Mouse (Mus musculus) embryonic facial prominence, embryonic 14.5 days (tissue): ENCODE data around the gene Aox4. TPM values are rescaled to one million over a fixed set of nuclear protein-coding genes. Genes with fewer than 3 reads are reported as not detected.

Source experiments
- ATAC-seq: fragments of 200-750 bp; cut with Nextera tagmentation; 2 replicates; pipeline ENCODE4 v1.8.0; 2017; ENCODE audit warnings: low read depth, moderate number of reproducible peaks, moderate TSS enrichment
- DNase-seq: peaks from one replicate; pipeline ENCODE4 v3.0.0-alpha.2; 2015; ENCODE audit warnings: low spot score
- H3K27ac ChIP-seq: fragments of 300-500 bp; sonication (generic); replicated peaks from 2 replicates; pipeline ENCODE4 v1.5.1; 2014; ENCODE audit warnings: low read depth, mild to moderate bottlenecking, low read length, moderate library complexity
- H3K27me3 ChIP-seq: fragments of 300-500 bp; sonication (generic); replicated peaks from 2 replicates; pipeline ENCODE4 v1.6.1; 2014; ENCODE audit warnings: low read length; ENCODE audit not compliant: control insufficient read depth, insufficient read depth
- H3K36me3 ChIP-seq: fragments of 300-500 bp; sonication (generic); 2 replicates; pipeline ENCODE4 v1.6.1; 2014; ENCODE audit warnings: low read length, mixed read lengths; ENCODE audit not compliant: control insufficient read depth, insufficient read depth
- H3K4me1 ChIP-seq: fragments of 300-500 bp; sonication (generic); 2 replicates; pipeline ENCODE4 v1.6.1; 2014; ENCODE audit warnings: antibody characterized with exemption, low read length; ENCODE audit not compliant: control insufficient read depth, insufficient read depth
- H3K4me2 ChIP-seq: fragments of 300-500 bp; sonication (generic); 2 replicates; pipeline ENCODE4 v1.6.1; 2014; ENCODE audit warnings: low read depth, mild to moderate bottlenecking, low read length, moderate library complexity, mixed read lengths
- H3K4me3 ChIP-seq: fragments of 300-500 bp; sonication (generic); 2 replicates; pipeline ENCODE4 v1.5.1; 2014; ENCODE audit warnings: low read depth, mild to moderate bottlenecking, low read length
- H3K9ac ChIP-seq: fragments of 300-500 bp; sonication (generic); 2 replicates; pipeline ENCODE4 v1.6.1; 2014; ENCODE audit warnings: low read depth, mild to moderate bottlenecking, low read length, moderate library complexity, mixed read lengths
- H3K9me3 ChIP-seq: fragments of 300-500 bp; sonication (generic); 2 replicates; pipeline ENCODE4 v1.6.1; 2016; ENCODE audit warnings: low read length; ENCODE audit not compliant: control insufficient read depth
- WGBS: fragments of 180-500 bp; shearing (Covaris S2); extraction: QIAGEN DNeasy Blood & Tissue Kit; methylation state at CpG from one replicate; pipeline ENCODE4 v1.1.7; 2014; 5-methylcytosine and 5-hydroxymethylcytosine counted together
- polyA plus RNA-seq: library from polyadenylated mRNA; unstranded; fragments of >200 nt; fragmentation: Nextera tagmentation; extraction: Ambion mirVana; gene quantifications from 2 replicates; pipeline ENCODE4 v1.2.1, GENCODE M21; 2014

The Aox4 gene
- polyA plus RNA-seq, 1 experiment from 2014 or later = 6.6 TPM

DNA sequence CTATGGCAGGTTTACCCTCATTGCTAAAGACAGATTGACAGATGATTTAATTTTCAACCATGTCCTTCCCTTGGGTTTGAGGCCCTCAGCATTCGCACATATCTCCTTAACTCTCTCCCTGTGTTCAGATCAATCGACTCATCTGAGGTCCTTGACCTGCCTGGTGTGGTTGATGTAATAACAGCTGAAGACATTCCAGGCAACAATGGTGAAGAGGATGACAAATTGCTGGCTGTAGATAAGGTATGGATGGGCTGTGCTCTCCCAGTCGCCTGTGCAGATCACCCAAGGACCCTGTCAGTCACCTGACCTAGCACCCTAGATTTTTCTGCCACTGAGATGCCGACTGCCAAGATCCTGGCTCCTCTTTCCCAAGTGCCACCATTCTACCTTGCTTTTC is 99.7 kb downstream of the Aox4 start:
- H3K27ac ChIP-seq = no peak overlapping the region
- H3K36me3 ChIP-seq = no peaks in the 10 kb centered on the region
- ATAC-seq (no peak), DNase-seq (no peak)
- no peak overlapping the region for H3K4me2 ChIP-seq
- no peak overlapping the region for H3K9ac ChIP-seq
- H3K4me1 ChIP-seq = no peaks in the 10 kb centered on the region
- WGBS = 79% methylated on average over 4 of the region's 4 CpGs
- no peaks in the 10 kb centered on the region for H3K27me3 ChIP-seq
- H3K9me3 ChIP-seq = no peaks in the 10 kb centered on the region
- no peak overlapping the region for H3K4me3 ChIP-seq

DNA sequence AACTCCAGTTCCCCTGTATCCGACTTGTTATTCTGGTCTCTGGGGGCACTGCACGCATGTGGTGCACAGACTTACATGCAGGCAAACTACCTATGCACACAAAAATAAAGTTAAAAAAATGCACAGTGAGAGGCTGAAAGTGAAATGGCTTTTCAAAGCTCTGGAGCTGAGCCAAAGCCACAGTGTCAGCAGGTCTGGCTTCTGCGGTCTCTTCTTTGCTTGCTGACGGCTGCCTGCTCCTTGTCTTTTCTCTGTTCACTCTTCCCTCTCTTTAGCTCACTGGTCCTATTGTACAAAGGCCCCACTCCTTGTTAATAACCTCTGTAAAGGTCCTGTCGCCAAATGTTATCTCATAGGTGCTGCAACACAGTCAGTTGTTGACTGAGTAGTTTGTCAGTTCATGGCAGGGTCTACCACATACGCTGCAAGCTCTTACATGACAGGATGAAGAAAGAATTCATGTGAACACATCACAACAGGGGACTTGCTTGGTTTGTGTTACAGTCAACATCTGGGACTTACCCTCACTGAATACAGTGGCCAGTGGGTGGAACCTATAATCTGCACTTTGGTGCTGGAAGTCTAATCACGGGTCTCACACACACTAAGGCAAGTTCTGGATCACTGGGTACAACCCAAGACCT is 101.1 kb downstream of the Aox4 start:
- WGBS = 64% methylated on average over 7 of the region's 7 CpGs
- H3K9me3 ChIP-seq = no peaks in the 10 kb centered on the region
- H3K4me3 ChIP-seq = no peak overlapping the region
- H3K27ac ChIP-seq = no peak overlapping the region
- no peaks in the 10 kb centered on the region for H3K4me1 ChIP-seq
- no peaks in the 10 kb centered on the region for H3K27me3 ChIP-seq
- no peak overlapping the region for H3K9ac ChIP-seq
- ATAC-seq (no peak), DNase-seq (peak; percentile 28)
- H3K36me3 ChIP-seq = no peaks in the 10 kb centered on the region
- H3K4me2 ChIP-seq = no peak overlapping the region

- WGBS = 89% methylated on average over 8 of the region's 8 CpGs
- no peak overlapping the region for H3K4me3 ChIP-seq
Observed at GRCm38 (mm10) chr1:58313173-58313572, 103.0 kb downstream of the Aox4 start.

DNA sequence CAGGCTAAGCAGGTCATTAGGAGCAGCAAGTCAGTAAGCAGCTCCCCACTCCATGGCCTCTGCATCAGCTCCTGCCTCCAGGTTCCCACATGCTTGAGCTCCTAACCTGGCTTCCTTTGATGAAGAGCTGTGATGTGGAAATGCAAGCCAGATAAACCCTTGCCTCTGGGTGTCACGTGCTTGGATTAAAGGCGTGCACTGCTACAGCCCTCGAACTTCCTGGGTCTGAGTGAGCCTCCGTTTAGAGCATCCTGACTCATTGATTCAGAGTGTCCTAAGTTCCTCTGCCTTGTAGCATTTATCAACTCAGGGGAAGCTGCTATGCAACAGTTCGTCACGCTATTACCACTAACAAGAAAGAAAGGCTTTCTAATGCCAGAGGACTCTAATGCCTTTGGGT is 105.3 kb downstream of the Aox4 start:
- ATAC-seq = no peak
- 67% methylated on average over 6 of the region's 6 CpGs for WGBS

More at GRCm38 (mm10) chr1:58313173-58313572, 103.0 kb downstream of the Aox4 start:
- H3K9me3 ChIP-seq = no peaks in the 10 kb centered on the region
- H3K4me1 ChIP-seq = no peaks in the 10 kb centered on the region
- DNase-seq (no peak), ATAC-seq (no peak)
- H3K4me2 ChIP-seq = no peak overlapping the region
- H3K27ac ChIP-seq = no peak overlapping the region
- no peak overlapping the region for H3K9ac ChIP-seq
- H3K27me3 ChIP-seq = no peaks in the 10 kb centered on the region
- H3K36me3 ChIP-seq = no peaks in the 10 kb centered on the region

More for the DNA sequence above, 105.3 kb downstream of the Aox4 start:
- H3K4me1 ChIP-seq = no peaks in the 10 kb centered on the region
- DNase-seq = no peak
- H3K4me3 ChIP-seq = no peak overlapping the region
- no peaks in the 10 kb centered on the region for H3K9me3 ChIP-seq
- no peaks in the 10 kb centered on the region for H3K27me3 ChIP-seq
- H3K36me3 ChIP-seq = no peaks in the 10 kb centered on the region
- H3K9ac ChIP-seq = no peak overlapping the region
- no peak overlapping the region for H3K27ac ChIP-seq
- H3K4me2 ChIP-seq = no peak overlapping the region

Other genes with a start within 250 kb of the Aox4 start
- 13.8 and 17.9 TPM in 2 replicates for gene Sgo2a, start 214.4 kb upstream of the Aox4 start, polyA plus RNA-seq
- 15.6 and 19.2 TPM in 2 replicates for gene Kctd18, start 191.4 kb upstream of the Aox4 start, polyA plus RNA-seq
- gene Aox1, start 180.5 kb upstream of the Aox4 start, polyA plus RNA-seq = 0.70 and 0.89 TPM in 2 replicates
- 1.8 and 2.6 TPM in 2 replicates for gene Aox3, start 97.3 kb upstream of the Aox4 start, polyA plus RNA-seq
- gene Aox2, start 67.9 kb downstream of the Aox4 start, polyA plus RNA-seq = 1.2 and 1.4 TPM in 2 replicates
- gene Bzw1, start 182.5 kb downstream of the Aox4 start, polyA plus RNA-seq = 347 and 401 TPM in 2 replicates
- gene Clk1, start 213.7 kb downstream of the Aox4 start, polyA plus RNA-seq = 157 and 196 TPM in 2 replicates
- gene Nif3l1, start 234.8 kb downstream of the Aox4 start, polyA plus RNA-seq = 36.1 and 37.3 TPM in 2 replicates
- gene Ppil3, start 235.1 kb downstream of the Aox4 start, polyA plus RNA-seq = 44.9 and 50.7 TPM in 2 replicates